Mouse (Mus musculus) cerebellum, adult 2 months (tissue): ENCODE measurements around the gene Fam241a. TPM values are rescaled to one million over a fixed set of nuclear protein-coding genes. Genes with fewer than 3 reads are reported as not detected.
A peak's percentile ranks its signal among the peaks of the same experiment; 100 is the strongest.

Experiments used
- DNase-seq, 2 experiments: peaks; one replicate each; pipeline ENCODE4 v3.0.0; 2021
- H3K27ac ChIP-seq: fragments of 200-500 bp; 2 replicates; pipeline ENCODE4 v1.5.1; 2012; ENCODE audit warnings: low read length, control low read depth, inconsistent platforms; ENCODE audit not compliant: insufficient read depth
- H3K27me3 ChIP-seq: fragments of 200-500 bp; 2 replicates; pipeline ENCODE4 v1.6.1; 2012; ENCODE audit warnings: inconsistent platforms, mild to moderate bottlenecking, low read length, moderate library complexity; ENCODE audit not compliant: control insufficient read depth, insufficient read depth
- H3K4me1 ChIP-seq: fragments of 200-500 bp; 2 replicates; pipeline ENCODE4 v1.6.1; 2011; ENCODE audit warnings: low read length; ENCODE audit not compliant: control insufficient read depth, insufficient read depth
- H3K4me3 ChIP-seq: fragments of 200-500 bp; replicated peaks from 2 replicates; pipeline ENCODE3; 2011; ENCODE audit warnings: mild to moderate bottlenecking, low read depth, low read length, control low read depth; ENCODE audit not compliant: insufficient read depth
- CTCF ChIP-seq: fragments of 200-500 bp; IDR thresholded peaks from 2 replicates; pipeline ENCODE4 v1.5.1; 2011; ENCODE audit warnings: low read depth, mild to moderate bottlenecking, control low read depth, low read length, moderate library complexity, borderline replicate concordance; ENCODE audit not compliant: insufficient read depth
- POLR2A ChIP-seq: fragments of 200-500 bp; IDR thresholded peaks from 2 replicates; pipeline ENCODE4 v1.6.1; 2011; ENCODE audit warnings: low read length, control low read depth, borderline replicate concordance; ENCODE audit not compliant: insufficient read depth
- WGBS: fragments of 180-500 bp; shearing (Covaris S2); methylation state at CpG from one replicate; pipeline ENCODE4 v1.1.7; 2018; 5-methylcytosine and 5-hydroxymethylcytosine counted together
- polyA plus RNA-seq: library from polyadenylated mRNA; depleted of rRNA; stranded (reverse); fragments of >200 nt; gene quantifications from 2 replicates; pipeline ENCODE4 v1.2.3, GENCODE M21; 2012

Fam241a gene
- polyA plus RNA-seq, 1 experiment: 1.6 TPM

DNA sequence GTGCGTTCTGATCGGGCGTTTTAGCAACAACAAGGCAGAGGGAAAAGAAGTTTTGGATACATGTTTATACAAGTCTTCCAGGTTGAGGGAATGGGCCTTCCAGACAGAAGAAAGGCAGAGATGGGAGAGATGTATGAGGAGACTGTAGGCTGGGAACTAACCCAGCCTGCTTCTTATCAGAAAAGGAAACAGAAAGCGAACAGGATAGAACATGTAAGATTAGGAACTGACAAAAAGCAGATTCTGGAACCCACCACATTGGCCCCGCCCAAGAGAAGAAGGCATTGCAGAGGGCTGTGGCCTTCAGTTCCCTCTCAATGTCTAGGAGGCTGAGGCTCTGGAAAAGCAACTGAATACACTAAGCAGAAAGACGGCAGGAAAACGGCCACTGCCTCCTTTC is 2.2 kb downstream of the Fam241a start:
- H3K27me3 ChIP-seq: no peaks in the 10 kb centered on the region
- WGBS: 93% methylated on average over 7 of the region's 7 CpGs
- no peak for DNase-seq
- no peak for TF ChIP-seq CTCF
- TF ChIP-seq POLR2A: no peak
- H3K4me3 ChIP-seq: no peak overlapping the region
- no peak overlapping the region for H3K27ac ChIP-seq
- no peaks in the 10 kb centered on the region for H3K4me1 ChIP-seq

GRCm38 (mm10) chr3:127891906-127892305 is 4.2 kb downstream of the Fam241a start:
- no peak overlapping the region for H3K27ac ChIP-seq
- no peaks in the 10 kb centered on the region for H3K4me1 ChIP-seq
- TF ChIP-seq CTCF: no peak
- no peak for TF ChIP-seq POLR2A
- no peak overlapping the region for H3K4me3 ChIP-seq
- no peaks in the 10 kb centered on the region for H3K27me3 ChIP-seq
- WGBS: 40% methylated on average over 10 of the region's 10 CpGs
- no peak for DNase-seq

DNA sequence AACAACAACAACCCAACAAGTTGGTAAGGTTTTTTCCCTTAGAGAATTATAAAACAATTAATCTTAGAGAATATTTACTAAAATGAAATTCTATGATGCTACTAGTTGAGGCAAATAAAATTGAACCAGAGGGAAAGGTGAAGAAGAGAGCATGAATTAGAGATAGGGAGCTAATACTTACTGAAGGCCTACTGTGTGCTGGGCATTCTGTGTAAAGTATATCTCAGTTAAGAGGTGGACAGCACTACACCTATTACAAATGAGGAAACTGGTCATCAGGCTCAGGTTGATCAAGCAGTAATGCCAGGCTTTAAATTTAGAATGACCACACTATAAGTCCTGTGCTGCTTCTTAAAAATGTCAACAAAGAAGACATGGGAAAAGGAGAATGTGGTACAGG is 6.1 kb downstream of the Fam241a start:
- H3K27me3 ChIP-seq: no peaks in the 10 kb centered on the region
- H3K4me1 ChIP-seq: no peaks in the 10 kb centered on the region
- no peak overlapping the region for H3K4me3 ChIP-seq
- no peak for DNase-seq
- TF ChIP-seq POLR2A: no peak
- TF ChIP-seq CTCF: no peak
- no peak overlapping the region for H3K27ac ChIP-seq

GRCm38 (mm10) chr3:127889570-127889969 is 6.6 kb downstream of the Fam241a start:
- H3K27ac ChIP-seq: no peak overlapping the region
- no peaks in the 10 kb centered on the region for H3K4me1 ChIP-seq
- DNase-seq: no peak
- no peak overlapping the region for H3K4me3 ChIP-seq
- WGBS: 73% methylated on average over 3 of the region's 3 CpGs
- no peaks in the 10 kb centered on the region for H3K27me3 ChIP-seq
- TF ChIP-seq POLR2A (no peak), CTCF (no peak)

GRCm38 (mm10) chr3:127881684-127882083 is 14.4 kb downstream of the Fam241a start:
- no peak for DNase-seq
- WGBS: 56% methylated on average over 2 of the region's 2 CpGs
- Histone ChIP-seq H3K4me1 (no peaks in the 10 kb centered on the region), H3K27ac (no peak overlapping the region), H3K4me3 (no peak overlapping the region), H3K27me3 (no peaks in the 10 kb centered on the region)
- TF ChIP-seq CTCF (no peak), POLR2A (no peak)

- WGBS: 85% methylated on average over 3 of the region's 3 CpGs
Observed at GRCm38 (mm10) chr3:127879968-127880367, 16.2 kb downstream of the Fam241a start.

DNA sequence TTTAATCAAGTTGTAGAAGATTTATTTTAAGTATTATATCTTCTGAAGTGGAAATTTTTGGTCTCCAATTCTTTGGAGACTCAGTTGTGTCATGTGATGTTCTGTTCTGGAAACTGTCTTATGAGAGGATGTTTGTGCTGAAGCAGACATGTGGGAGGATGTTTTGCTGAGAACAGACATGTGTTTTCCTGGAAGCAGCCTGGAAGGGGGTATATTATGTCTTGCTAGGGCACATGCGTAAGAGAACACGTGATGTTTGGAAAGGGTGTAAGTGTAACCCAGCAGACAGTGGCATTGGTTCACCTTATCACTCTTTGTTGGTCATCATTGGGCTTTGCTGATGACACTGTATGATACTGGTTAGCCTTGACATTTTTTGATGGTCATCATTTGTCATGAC is 20.6 kb downstream of the Fam241a start:
- Histone ChIP-seq H3K4me3 (no peak overlapping the region), H3K4me1 (no peaks in the 10 kb centered on the region), H3K27ac (no peak overlapping the region), H3K27me3 (no peaks in the 10 kb centered on the region)
- DNase-seq: no peak
- TF ChIP-seq CTCF (no peak), POLR2A (no peak)
- WGBS: 90% methylated on average over 2 of the region's 2 CpGs

More at GRCm38 (mm10) chr3:127879968-127880367, 16.2 kb downstream of the Fam241a start:
- TF ChIP-seq CTCF: no peak
- TF ChIP-seq POLR2A: no peak
- Histone ChIP-seq H3K4me3 (no peak overlapping the region), H3K4me1 (no peaks in the 10 kb centered on the region), H3K27ac (no peak overlapping the region), H3K27me3 (no peaks in the 10 kb centered on the region)
- no peak for DNase-seq

GRCm38 (mm10) chr3:127875059-127875458 is 21.1 kb downstream of the Fam241a start:
- DNase-seq: no peak
- no peak overlapping the region for H3K4me3 ChIP-seq
- H3K27me3 ChIP-seq: no peaks in the 10 kb centered on the region
- no peaks in the 10 kb centered on the region for H3K4me1 ChIP-seq
- no peak overlapping the region for H3K27ac ChIP-seq
- 90% methylated on average over 7 of the region's 7 CpGs for WGBS
- TF ChIP-seq CTCF: no peak
- no peak for TF ChIP-seq POLR2A

DNA sequence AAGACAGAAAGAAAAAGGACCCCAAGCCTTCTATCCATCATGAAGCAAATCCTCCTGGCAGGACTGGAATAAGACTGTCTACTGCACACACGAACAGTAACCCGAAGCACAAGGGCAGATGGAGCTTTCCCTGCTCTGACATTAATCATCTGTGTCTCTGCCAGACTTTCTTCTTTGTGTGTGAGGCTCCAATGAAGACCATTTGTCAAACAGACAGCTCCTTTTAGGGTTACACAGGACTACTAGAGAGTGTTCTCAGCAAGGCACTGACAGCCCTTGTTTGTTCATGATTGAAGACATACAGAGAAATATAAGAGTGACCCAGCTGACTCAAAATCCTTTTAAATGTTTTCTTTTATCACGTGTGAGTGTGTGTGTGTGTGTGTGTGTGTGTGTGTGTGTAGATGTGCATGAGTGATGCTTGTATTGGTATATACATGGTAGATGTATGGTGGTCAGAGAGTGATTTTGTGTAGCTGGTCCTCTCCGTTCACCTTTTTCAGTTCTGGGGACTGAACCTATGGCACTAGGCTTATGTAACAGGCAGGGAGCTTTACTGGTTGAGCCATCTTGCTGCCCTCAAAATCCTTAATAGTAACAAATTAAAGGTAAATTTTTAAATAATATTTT is 21.8 kb downstream of the Fam241a start:
- H3K27ac ChIP-seq: no peak overlapping the region

More for the DNA sequence above, 21.8 kb downstream of the Fam241a start:
- peak in 1 of 2 experiments; percentile 6 for DNase-seq
- no peaks in the 10 kb centered on the region for H3K4me1 ChIP-seq
- WGBS: 35% methylated on average over 4 of the region's 4 CpGs
- no peak overlapping the region for H3K4me3 ChIP-seq
- TF ChIP-seq POLR2A: no peak
- TF ChIP-seq CTCF: no peak
- no peaks in the 10 kb centered on the region for H3K27me3 ChIP-seq
